In genomic region chr4:62293219-62293861, GRCm38 (mm10) we compare ENCODE assay signal across 12 mouse cellular contexts. TPM values are rescaled to one million over a fixed set of nuclear protein-coding genes. Genes with fewer than 3 reads are reported as not detected.
DNase-seq lines count a peak whose midpoint lies in the region; ATAC-seq and TF ChIP-seq lines count a peak whose summit lies in the region.
"Had no signal": no experiment of that assay in that cellular context is flagged by ENCODE, and none has a peak within 500 bp of the region (broad histone marks: within the 10 kb centered on the region; RNA-seq: fewer than 3 reads in every experiment).

No protein-coding gene starts in this region.

- WGBS in hindbrain, embryonic 11.5 days, result 68% methylated on average over 10 of the region's 10 CpGs
- 57% methylated on average over 10 of the region's 10 CpGs for WGBS in hindbrain, postnatal 0 days
- WGBS in neural tube, embryonic 15.5 days, result 28% methylated on average over 10 of the region's 10 CpGs
- 53% methylated on average over 10 of the region's 10 CpGs for WGBS in hindbrain, embryonic 13.5 days
- 35% methylated on average over 10 of the region's 10 CpGs for WGBS in neural tube, embryonic 12.5 days

- no peaks in the 10 kb centered on the region for H3K36me3 ChIP-seq in hindbrain, embryonic 11.5 days (ENCODE audit: control insufficient read depth, insufficient read depth, low read length)
- peaks cover 31% of the 10 kb centered on the region for H3K36me3 ChIP-seq in hindbrain, postnatal 0 days (ENCODE audit: insufficient read depth, low read length)
- peaks cover 41% of the 10 kb centered on the region for H3K36me3 ChIP-seq in neural tube, embryonic 15.5 days
- peaks cover 41% of the 10 kb centered on the region for H3K36me3 ChIP-seq in hindbrain, embryonic 13.5 days
- H3K36me3 ChIP-seq in neural tube, embryonic 12.5 days, result peaks cover 24% of the 10 kb centered on the region

- no peak overlapping the region for H3K9ac ChIP-seq in hindbrain, embryonic 11.5 days (ENCODE audit: low read depth, low read length)
- H3K9ac ChIP-seq in hindbrain, postnatal 0 days (replicated peaks; ENCODE audit: low read length), result no peak overlapping the region
- no peak overlapping the region for H3K9ac ChIP-seq in neural tube, embryonic 15.5 days (replicated peaks)
- H3K9ac ChIP-seq in hindbrain, embryonic 13.5 days, result peak overlapping the region; percentile 14; the same call in 1 of the 2 replicates
- 0 out of 2 replicates have a peak overlapping the region, but pooled peaks have one; percentile 45 for H3K9ac ChIP-seq in neural tube, embryonic 12.5 days
- H3K9ac ChIP-seq: forebrain, embryonic 13.5 days; heart, embryonic 12.5 days; limb, embryonic 12.5 days had no signal

- ATAC-seq in hindbrain, embryonic 11.5 days (ENCODE audit: low FRiP score), result peak; percentile 46
- no peak for ATAC-seq in hindbrain, postnatal 0 days
- ATAC-seq in neural tube, embryonic 15.5 days (ENCODE audit: low FRiP score), result no peak
- ATAC-seq in hindbrain, embryonic 13.5 days (ENCODE audit: low FRiP score), result no peak; the same call in 1 of the 2 replicates
- ATAC-seq in neural tube, embryonic 12.5 days (ENCODE audit: low FRiP score, low read depth), result peak; percentile 65
- ATAC-seq: forebrain, embryonic 13.5 days had no signal

- H3K4me3 ChIP-seq in hindbrain, embryonic 11.5 days (ENCODE audit: low read depth, low read length), result no peak overlapping the region
- H3K4me3 ChIP-seq in hindbrain, postnatal 0 days (ENCODE audit: low read length), result no peak overlapping the region
- H3K4me3 ChIP-seq in neural tube, embryonic 15.5 days (replicated peaks), result no peak overlapping the region
- no peak overlapping the region for H3K4me3 ChIP-seq in hindbrain, embryonic 13.5 days
- no peak overlapping the region for H3K4me3 ChIP-seq in neural tube, embryonic 12.5 days
- H3K4me3 ChIP-seq: forebrain, embryonic 13.5 days; heart, embryonic 12.5 days; limb, embryonic 12.5 days had no signal

- no peak for DNase-seq in hindbrain, embryonic 11.5 days (ENCODE audit: low spot score)
- DNase-seq in hindbrain, postnatal 0 days (ENCODE audit: low spot score), result no peak
- peak; percentile 49 for DNase-seq in neural tube, embryonic 10.5 days (ENCODE audit: extremely low spot score, low spot score)
- no peak for DNase-seq in gastrocnemius, postnatal 25 days
- DNase-seq: thymus, postnatal 25 days had no signal

- H3K27me3 ChIP-seq in hindbrain, embryonic 11.5 days (ENCODE audit: control insufficient read depth, insufficient read depth, low read length), result no peaks in the 10 kb centered on the region
- H3K27me3 ChIP-seq in hindbrain, postnatal 0 days (ENCODE audit: insufficient read depth, low read length), result no peaks in the 10 kb centered on the region
- no peaks in the 10 kb centered on the region for H3K27me3 ChIP-seq in neural tube, embryonic 15.5 days (replicated peaks)
- H3K27me3 ChIP-seq in hindbrain, embryonic 13.5 days, result no peaks in the 10 kb centered on the region
- no peaks in the 10 kb centered on the region for H3K27me3 ChIP-seq in neural tube, embryonic 12.5 days (replicated peaks)
- H3K27me3 ChIP-seq: forebrain, embryonic 13.5 days; heart, embryonic 12.5 days; limb, embryonic 12.5 days had no signal

- no peak for TF ChIP-seq CTCF in hindbrain, postnatal 0 days (IDR thresholded peaks at IDR 0.05; ENCODE audit: low read depth)

- no peak overlapping the region for H3K4me2 ChIP-seq in hindbrain, embryonic 11.5 days (replicated peaks; ENCODE audit: low read depth, low read length)
- no peak overlapping the region for H3K4me2 ChIP-seq in hindbrain, postnatal 0 days (ENCODE audit: low read depth, low read length)
- H3K4me2 ChIP-seq in neural tube, embryonic 15.5 days, result no peak overlapping the region
- no peak overlapping the region for H3K4me2 ChIP-seq in hindbrain, embryonic 13.5 days
- no peak overlapping the region; the same call in 1 of the 2 replicates for H3K4me2 ChIP-seq in neural tube, embryonic 12.5 days (replicated peaks)
- H3K4me2 ChIP-seq: forebrain, embryonic 13.5 days; heart, embryonic 12.5 days; limb, embryonic 12.5 days had no signal

- H3K4me1 ChIP-seq in hindbrain, embryonic 11.5 days (replicated peaks; ENCODE audit: control insufficient read depth, insufficient read depth, low read length), result peaks cover 4% of the 10 kb centered on the region; the same call in 1 of the 2 replicates
- H3K4me1 ChIP-seq in hindbrain, postnatal 0 days (ENCODE audit: insufficient read depth, low read length), result peaks cover 2% of the 10 kb centered on the region; the same call in 1 of the 2 replicates
- H3K4me1 ChIP-seq in neural tube, embryonic 15.5 days, result peaks cover 24% of the 10 kb centered on the region
- H3K4me1 ChIP-seq in hindbrain, embryonic 13.5 days (replicated peaks), result peaks cover 30% of the 10 kb centered on the region
- peaks cover 19% of the 10 kb centered on the region for H3K4me1 ChIP-seq in neural tube, embryonic 12.5 days
- H3K4me1 ChIP-seq: limb, embryonic 12.5 days had no signal

- peak overlapping the region; percentile 30; the same call in 1 of the 2 replicates for H3K27ac ChIP-seq in hindbrain, embryonic 11.5 days (ENCODE audit: low read depth, low read length)
- H3K27ac ChIP-seq in hindbrain, postnatal 0 days, result no peak overlapping the region
- H3K27ac ChIP-seq in neural tube, embryonic 15.5 days (replicated peaks), result no peak overlapping the region
- H3K27ac ChIP-seq in hindbrain, embryonic 13.5 days, result no peak overlapping the region
- no peak overlapping the region for H3K27ac ChIP-seq in neural tube, embryonic 12.5 days
- H3K27ac ChIP-seq: forebrain, embryonic 13.5 days; limb, embryonic 12.5 days; macrophage had no signal

- H3K9me3 ChIP-seq in hindbrain, embryonic 11.5 days (ENCODE audit: control insufficient read depth, low read length), result no peaks in the 10 kb centered on the region
- no peaks in the 10 kb centered on the region for H3K9me3 ChIP-seq in hindbrain, postnatal 0 days (ENCODE audit: low read length)
- H3K9me3 ChIP-seq in neural tube, embryonic 15.5 days (replicated peaks), result no peaks in the 10 kb centered on the region
- no peaks in the 10 kb centered on the region for H3K9me3 ChIP-seq in hindbrain, embryonic 13.5 days
- no peaks in the 10 kb centered on the region for H3K9me3 ChIP-seq in neural tube, embryonic 12.5 days
- H3K9me3 ChIP-seq: forebrain, embryonic 13.5 days; heart, embryonic 12.5 days; limb, embryonic 12.5 days had no signal

RNA-seq across cellular contexts. Expression of gene Slc31a2, which starts 31.0 kb away (rescaled TPM):
- polyA plus RNA-seq in hindbrain, embryonic 11.5 days (2014; fragmentation: Nextera tagmentation; extraction: Ambion mirVana), result 11.8 and 13.3 TPM in 2 replicates
- total RNA-seq in hindbrain, postnatal 0 days (2014; rRNA removed), result 17.7 and 19.3 TPM in 2 replicates
- 12.1 and 12.2 TPM in 2 replicates for polyA plus RNA-seq in hindbrain, postnatal 0 days (2015; fragmentation: Nextera tagmentation; extraction: Ambion mirVana)
- polyA plus RNA-seq in neural tube, embryonic 15.5 days (2015; fragmentation: Nextera tagmentation; extraction: Ambion mirVana), result 15.9 and 18.0 TPM in 2 replicates
- 15.2 and 15.3 TPM in 2 replicates for polyA plus RNA-seq in hindbrain, embryonic 13.5 days (2015; fragmentation: Nextera tagmentation; extraction: Ambion mirVana)
- polyA plus RNA-seq in neural tube, embryonic 12.5 days (2016; fragmentation: Nextera tagmentation; extraction: Ambion mirVana), result 14.5 and 15.5 TPM in 2 replicates
- 1 to 10 TPM; 3.9 to 4.6 TPM for total RNA-seq in gastrocnemius, postnatal 25 days (2021)

Comparison
In these comparisons a context has a peak if more than half of its experiments do, and no peak if none do; other contexts are left out.
1. ATAC-seq: peak in hindbrain, embryonic 11.5 days (single experiment) and neural tube, embryonic 12.5 days (single experiment); none in hindbrain, postnatal 0 days (single experiment), neural tube, embryonic 15.5 days (single experiment) and hindbrain, embryonic 13.5 days (single experiment).
2. H3K9ac ChIP-seq: peak in hindbrain, embryonic 13.5 days (single experiment) and neural tube, embryonic 12.5 days (single experiment); none in hindbrain, embryonic 11.5 days (single experiment), hindbrain, postnatal 0 days (single experiment) and neural tube, embryonic 15.5 days (single experiment).